ENCODE assay signal across 8 mouse cellular contexts in the genomic region with DNA sequence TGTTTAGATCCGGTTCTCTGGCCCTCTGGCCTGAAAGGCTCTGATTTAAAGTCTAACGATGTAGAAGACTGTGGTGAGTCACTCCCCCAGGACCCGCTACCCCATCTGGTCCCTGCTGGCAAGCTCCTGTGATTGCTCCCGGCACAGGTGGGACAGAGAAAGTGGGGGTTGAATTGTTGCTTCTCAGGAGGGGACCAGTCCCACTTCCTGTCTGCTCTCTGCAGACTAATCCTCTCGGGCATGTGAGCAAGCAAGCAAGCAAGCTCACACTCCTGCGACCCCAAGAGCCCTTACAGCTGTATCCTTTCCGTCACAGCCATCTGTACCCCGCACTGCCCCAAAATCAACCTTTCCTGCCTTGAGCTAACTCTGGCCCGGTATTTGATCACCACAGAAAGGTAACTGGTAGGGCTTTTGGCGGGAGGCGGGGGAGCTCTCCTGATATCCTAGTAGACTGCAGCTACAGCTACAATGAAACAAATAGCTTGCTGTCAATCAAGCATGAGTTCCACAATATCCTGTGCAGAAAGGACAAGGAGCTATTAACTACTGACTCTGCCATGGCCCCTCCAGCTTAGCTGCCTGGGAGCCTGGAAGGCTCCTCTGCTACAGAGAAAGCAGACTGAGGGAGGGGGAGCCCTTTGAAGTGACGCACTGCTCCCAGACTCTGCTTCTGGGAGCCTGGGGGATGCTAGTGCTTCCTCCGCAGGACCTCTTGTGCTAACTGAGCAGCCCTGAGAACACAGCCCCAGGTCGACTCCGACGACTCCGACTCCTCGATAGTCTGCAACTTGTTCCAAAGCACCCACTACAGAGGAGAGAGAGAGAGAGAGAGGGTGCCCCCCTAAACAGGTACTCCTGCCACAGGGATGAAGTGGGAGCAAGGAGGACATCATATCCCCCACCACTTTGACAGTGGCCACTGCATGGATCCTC.
DNase-seq lines count a peak whose midpoint lies in the region.

No protein-coding gene starts in this region.

- intact Hi-C loops in left cerebral cortex, postnatal 4 days (cut with DNase I), result no loop called here

- DNase-seq in left cerebral cortex, postnatal 4 days, result peak; percentile 59
- no peak for DNase-seq in left cerebral cortex, adult 8-10 months (ENCODE audit: low spot score in 2 of 2)
- DNase-seq in embryo, embryonic 11.5 days (ENCODE audit: low read depth, low spot score), result peak; percentile 39
- peak; percentile 11 for DNase-seq in induced T-regulatory cell, adult 2 months (ENCODE audit: low read depth)
- peak; percentile 51 for DNase-seq in retina, embryonic 14.5 days (ENCODE audit: low spot score)
- no peak for DNase-seq in gastrocnemius, adult 18-20 months (ENCODE audit: low spot score)
- no peak for DNase-seq in cerebellum, postnatal 36 days
- no peak for DNase-seq in frontal cortex, adult 2 months (ENCODE audit: extremely low spot score in 1 of 2, low spot score in 1 of 2)

Comparison
In these comparisons a context has a peak if more than half of its experiments do, and no peak if none do; other contexts are left out.
1. DNase-seq: peak in left cerebral cortex, postnatal 4 days (single experiment), embryo, embryonic 11.5 days (single experiment), induced T-regulatory cell, adult 2 months (single experiment) and retina, embryonic 14.5 days (single experiment); none in left cerebral cortex, adult 8-10 months (0 of 2), gastrocnemius, adult 18-20 months (single experiment), cerebellum, postnatal 36 days (0 of 2) and frontal cortex, adult 2 months (0 of 2).